Mouse (Mus musculus) lung, adult 2 months (tissue): ENCODE measurements around the gene Gabrr3.

Experiments used
- CTCF ChIP-seq: fragments of 200-500 bp; IDR thresholded peaks from 2 replicates; pipeline ENCODE4 v1.5.1; 2011; ENCODE audit warnings: mild to moderate bottlenecking, low read length, control low read depth; ENCODE audit not compliant: insufficient read depth
- POLR2A ChIP-seq: fragments of 200-500 bp; IDR thresholded peaks from 2 replicates; pipeline ENCODE4 v1.6.1; 2011; ENCODE audit warnings: low read depth, mild to moderate bottlenecking, control low read depth, low read length, borderline replicate concordance; ENCODE audit errors: extremely low read depth

DNA sequence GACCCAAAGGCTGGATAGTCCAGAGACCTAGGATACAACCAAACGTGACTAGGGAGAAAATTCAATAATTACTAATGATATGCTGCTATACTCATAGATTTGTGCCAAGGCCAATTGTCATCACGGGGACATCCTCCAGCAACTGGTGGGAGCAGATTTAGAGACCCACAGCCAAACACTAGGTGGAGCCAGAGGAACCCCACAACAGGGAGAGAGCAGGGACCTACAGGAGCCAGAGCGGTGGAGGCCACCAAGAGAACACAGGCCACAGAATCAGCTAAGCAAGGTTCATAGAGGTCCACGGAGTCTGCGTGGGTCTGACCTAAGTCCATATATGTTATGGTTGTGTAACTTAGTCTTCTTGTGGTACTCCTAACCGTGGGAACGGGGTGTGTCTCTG lies 6.0 kb upstream of the Gabrr3 start:
- no peak for TF ChIP-seq POLR2A
- TF ChIP-seq CTCF, result no peak
